Mouse (Mus musculus) midbrain, embryonic 14.5 days (tissue): ENCODE results near the gene Dock2. TPM values are rescaled to one million over a fixed set of nuclear protein-coding genes. Genes with fewer than 3 reads are reported as not detected.
A peak's percentile ranks its signal among the peaks of the same experiment; 100 is the strongest.

ENCODE experiments used
- ATAC-seq: fragments of 200-750 bp; cut with Nextera tagmentation; 2 replicates; pipeline ENCODE4 v1.8.0; 2017; ENCODE audit warnings: moderate number of reproducible peaks, moderate library complexity; ENCODE audit not compliant: low FRiP score, low TSS enrichment
- DNase-seq: peaks from one replicate; pipeline ENCODE4 v3.0.0-alpha.2; 2015
- H3K27ac ChIP-seq: fragments of 300-500 bp; sonication (generic); replicated peaks from 2 replicates; pipeline ENCODE4 v1.5.1; 2014; ENCODE audit warnings: mild to moderate bottlenecking, low read depth, low read length, moderate library complexity
- H3K27me3 ChIP-seq: fragments of 300-500 bp; sonication (generic); 2 replicates; pipeline ENCODE4 v1.6.1; 2014; ENCODE audit warnings: low read length, control low read depth, mixed read lengths; ENCODE audit not compliant: control insufficient read depth, insufficient read depth
- H3K36me3 ChIP-seq: fragments of 300-500 bp; sonication (generic); 2 replicates; pipeline ENCODE4 v1.6.1; 2014; ENCODE audit warnings: low read length, control low read depth; ENCODE audit not compliant: control insufficient read depth, insufficient read depth
- H3K4me1 ChIP-seq: fragments of 300-500 bp; sonication (generic); 2 replicates; pipeline ENCODE4 v1.6.1; 2014; ENCODE audit warnings: mild to moderate bottlenecking, antibody characterized with exemption, low read length, control low read depth; ENCODE audit not compliant: control insufficient read depth, insufficient read depth
- H3K4me2 ChIP-seq: fragments of 300-500 bp; sonication (generic); 2 replicates; pipeline ENCODE4 v1.6.1; 2014; ENCODE audit warnings: mild to moderate bottlenecking, low read length, moderate library complexity
- H3K4me3 ChIP-seq: fragments of 300-500 bp; sonication (generic); replicated peaks from 2 replicates; pipeline ENCODE4 v1.5.1; 2014; ENCODE audit warnings: low read depth, low read length
- H3K9ac ChIP-seq: fragments of 300-500 bp; sonication (generic); replicated peaks from 2 replicates; pipeline ENCODE4 v1.6.1; 2014; ENCODE audit warnings: mild to moderate bottlenecking, low read length, moderate library complexity
- H3K9me3 ChIP-seq: fragments of 300-500 bp; sonication (generic); 2 replicates; pipeline ENCODE4 v1.6.1; 2016; ENCODE audit warnings: low read length, control low read depth, mixed read lengths; ENCODE audit not compliant: control insufficient read depth
- WGBS: fragments of 180-500 bp; shearing (Covaris S2); extraction: QIAGEN DNeasy Blood & Tissue Kit; methylation state at CpG from one replicate; pipeline ENCODE4 v1.1.7; 2014; 5-methylcytosine and 5-hydroxymethylcytosine counted together
- polyA plus RNA-seq: library from polyadenylated mRNA; unstranded; fragments of >200 nt; fragmentation: Nextera tagmentation; extraction: Ambion mirVana; gene quantifications from 2 replicates; pipeline ENCODE4 v1.2.1, GENCODE M21; 2014

Gene Dock2
- polyA plus RNA-seq, 1 experiment from 2014 or later, result 0.51 TPM

DNA sequence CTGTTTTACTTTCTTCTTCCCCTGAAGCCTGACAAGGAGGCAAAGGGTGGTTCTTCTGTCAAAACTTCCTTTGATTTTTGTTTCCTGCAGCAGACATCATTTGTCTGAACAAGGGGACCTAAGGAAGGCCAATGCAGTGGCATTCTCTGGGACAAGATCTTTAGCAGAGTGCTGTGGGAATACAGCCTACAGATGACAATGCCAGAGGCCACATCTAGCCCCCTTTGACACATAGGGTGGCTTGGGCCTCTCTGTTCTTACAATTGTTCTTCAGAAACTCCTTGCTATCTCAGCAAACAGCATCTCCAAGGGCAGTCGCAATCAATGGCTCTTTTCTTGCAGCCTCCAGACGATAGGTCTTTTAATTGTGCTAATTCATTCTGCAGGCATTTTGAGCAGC is 493.0 kb downstream of the Dock2 start:
- WGBS, result 12% methylated on average over 2 of the region's 2 CpGs
- no peak for ATAC-seq

DNA sequence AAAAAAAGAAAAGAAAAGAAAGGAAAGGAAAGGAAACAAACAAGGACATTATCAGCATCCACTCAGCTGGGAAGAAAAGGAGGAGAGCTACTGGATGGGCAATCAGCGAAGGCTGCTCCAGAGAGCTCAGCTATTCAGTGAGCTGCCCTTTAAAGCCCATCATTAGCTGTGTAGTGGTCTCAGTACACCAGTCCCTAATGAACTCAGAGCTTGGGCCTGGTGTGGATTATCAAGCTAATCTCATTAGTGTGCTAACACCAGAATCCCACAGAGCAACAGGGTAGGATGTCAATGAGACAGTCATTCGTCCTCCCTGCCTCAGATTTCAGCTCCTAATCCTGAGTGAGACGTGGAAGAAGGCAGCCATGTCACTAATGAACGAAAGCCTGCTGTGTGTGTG is 493.4 kb downstream of the Dock2 start:
- Histone ChIP-seq H3K27me3 (no peaks in the 10 kb centered on the region), H3K4me3 (no peak overlapping the region), H3K27ac (no peak overlapping the region), H3K36me3 (no peaks in the 10 kb centered on the region), H3K4me1 (peaks cover 8% of the 10 kb centered on the region; the same call in 1 of the 2 replicates), H3K9me3 (no peaks in the 10 kb centered on the region), H3K9ac (no peak overlapping the region), H3K4me2 (no peak overlapping the region)
- WGBS, result 7% methylated on average over 4 of the region's 4 CpGs
- peak; percentile 38 for DNase-seq
- ATAC-seq, result no peak; the same call in 1 of the 2 replicates

More for the DNA sequence above, 493.0 kb downstream of the Dock2 start:
- no peak overlapping the region for H3K27ac ChIP-seq
- peaks cover 8% of the 10 kb centered on the region; the same call in 1 of the 2 replicates for H3K4me1 ChIP-seq
- H3K9me3 ChIP-seq, result no peaks in the 10 kb centered on the region
- H3K4me3 ChIP-seq, result no peak overlapping the region
- peak; percentile 20 for DNase-seq
- no peak overlapping the region for H3K9ac ChIP-seq
- H3K4me2 ChIP-seq, result no peak overlapping the region
- H3K27me3 ChIP-seq, result no peaks in the 10 kb centered on the region
- no peaks in the 10 kb centered on the region for H3K36me3 ChIP-seq

DNA sequence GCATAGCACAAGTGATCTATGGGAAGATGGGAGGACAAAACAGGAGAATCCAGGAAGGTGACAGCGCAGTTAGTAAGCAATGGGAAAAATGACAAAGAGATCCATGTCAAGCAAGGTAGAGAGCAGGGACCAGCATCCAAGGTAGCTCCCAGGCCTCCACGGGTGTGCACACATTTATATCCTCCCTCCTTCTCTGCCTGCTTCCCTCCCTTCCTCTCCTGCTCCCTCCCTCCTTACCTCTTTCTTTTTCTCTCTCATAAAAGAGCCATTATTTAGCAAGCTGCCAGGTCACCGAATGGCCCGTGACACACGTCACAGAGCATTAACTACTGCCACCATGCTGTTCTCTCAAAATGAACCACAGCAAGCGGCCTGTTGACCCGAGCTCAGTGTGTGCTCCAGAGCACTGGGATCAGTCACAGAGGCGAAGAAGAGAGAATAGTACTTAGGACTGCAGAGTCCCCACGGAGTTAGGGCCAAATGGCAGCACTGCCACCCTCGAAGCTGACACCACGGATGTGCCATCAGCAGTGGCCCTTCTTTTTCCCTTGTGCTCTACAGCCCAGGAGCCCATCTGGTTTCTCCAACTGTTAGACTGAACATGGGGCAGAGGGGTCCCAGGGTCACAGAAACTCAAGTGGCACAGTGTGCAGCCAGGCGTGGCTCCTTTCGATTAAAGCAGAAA is 499.4 kb downstream of the Dock2 start:
- DNase-seq (no peak), ATAC-seq (no peak)
- H3K27me3 ChIP-seq, result 0 out of 2 replicates have a peak, but pooled peaks cover 5% of the 10 kb centered on the region
- no peak overlapping the region for H3K4me3 ChIP-seq
- no peaks in the 10 kb centered on the region for H3K9me3 ChIP-seq
- H3K9ac ChIP-seq, result no peak overlapping the region
- no peaks in the 10 kb centered on the region for H3K36me3 ChIP-seq
- WGBS, result 16% methylated on average over 13 of the region's 13 CpGs
- no peak overlapping the region for H3K27ac ChIP-seq
- peaks cover 7% of the 10 kb centered on the region; the same call in 1 of the 2 replicates for H3K4me1 ChIP-seq
- no peak overlapping the region for H3K4me2 ChIP-seq

DNA sequence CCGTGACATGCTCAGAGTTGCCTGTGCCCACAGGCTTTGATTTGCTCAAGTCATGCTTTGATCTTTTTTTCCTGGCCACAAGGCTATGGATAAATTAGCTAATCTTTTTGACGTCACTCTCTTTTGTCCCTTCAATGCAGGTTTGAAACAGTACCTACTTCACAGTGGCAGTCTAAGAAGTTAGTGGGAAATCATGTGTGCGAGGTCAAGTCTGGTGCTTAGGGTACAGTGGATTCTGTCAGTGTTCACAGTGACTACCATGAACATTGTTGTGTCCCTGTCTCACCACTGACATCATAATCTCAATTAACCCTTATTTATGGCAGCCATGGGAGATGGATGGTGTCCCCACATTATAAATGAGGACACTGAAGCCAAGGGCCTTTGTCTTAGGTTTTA is 506.6 kb downstream of the Dock2 start:
- WGBS, result 22% methylated on average over 3 of the region's 3 CpGs
- H3K9ac ChIP-seq, result no peak overlapping the region
- ATAC-seq, result 0 out of 2 replicates have a peak, but pooled peaks have one; percentile 40
- peak overlapping the region; percentile 38 for H3K4me2 ChIP-seq
- no peaks in the 10 kb centered on the region for H3K36me3 ChIP-seq
- H3K4me3 ChIP-seq, result no peak overlapping the region
- no peak overlapping the region for H3K27ac ChIP-seq
- H3K9me3 ChIP-seq, result no peaks in the 10 kb centered on the region
- 0 out of 2 replicates have a peak, but pooled peaks cover 4% of the 10 kb centered on the region for H3K4me1 ChIP-seq
- peaks cover 4% of the 10 kb centered on the region for H3K27me3 ChIP-seq
- no peak for DNase-seq

DNA sequence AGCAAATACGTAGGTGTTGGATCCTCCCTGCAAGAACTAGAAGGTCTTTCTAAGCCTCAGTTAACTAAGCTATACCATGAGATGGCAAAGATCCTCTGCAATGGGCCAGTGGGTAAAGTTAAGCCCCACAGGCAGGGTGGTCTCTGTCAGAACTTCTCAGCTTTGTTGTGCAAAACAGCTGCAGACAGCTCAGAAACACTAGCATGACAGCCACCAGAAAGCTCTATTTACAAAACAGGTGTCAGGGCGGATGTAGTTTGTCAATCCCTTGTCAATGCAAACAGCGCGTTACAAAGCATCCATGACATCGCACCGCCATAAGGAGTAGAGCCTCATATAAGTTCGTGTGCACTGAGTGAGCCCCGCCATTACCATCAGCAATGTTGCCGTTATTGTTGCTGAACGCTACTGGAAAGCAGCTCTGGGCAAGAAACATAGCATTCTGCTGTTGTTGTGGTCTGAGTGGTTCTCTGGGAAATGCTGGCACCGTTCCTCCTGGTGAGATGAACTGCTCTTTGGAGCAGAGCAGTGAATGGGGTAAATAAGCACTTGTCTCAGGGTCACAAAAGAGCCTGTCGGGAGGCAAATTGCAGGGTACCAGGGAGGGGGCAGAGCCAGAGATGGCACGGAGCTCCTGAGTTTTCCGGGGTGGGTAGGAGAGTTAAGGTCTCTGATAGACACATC is 507.2 kb downstream of the Dock2 start:
- Histone ChIP-seq H3K9me3 (no peaks in the 10 kb centered on the region), H3K4me1 (peaks cover 4% of the 10 kb centered on the region; the same call in 1 of the 2 replicates), H3K36me3 (no peaks in the 10 kb centered on the region), H3K9ac (no peak overlapping the region), H3K4me3 (no peak overlapping the region), H3K4me2 (peak overlapping the region; percentile 38), H3K27ac (no peak overlapping the region), H3K27me3 (peaks cover 4% of the 10 kb centered on the region)
- DNase-seq (peak; percentile 58), ATAC-seq (peak; percentile 31; the same call in 1 of the 2 replicates)
- 16% methylated on average over 14 of the region's 14 CpGs for WGBS

DNA sequence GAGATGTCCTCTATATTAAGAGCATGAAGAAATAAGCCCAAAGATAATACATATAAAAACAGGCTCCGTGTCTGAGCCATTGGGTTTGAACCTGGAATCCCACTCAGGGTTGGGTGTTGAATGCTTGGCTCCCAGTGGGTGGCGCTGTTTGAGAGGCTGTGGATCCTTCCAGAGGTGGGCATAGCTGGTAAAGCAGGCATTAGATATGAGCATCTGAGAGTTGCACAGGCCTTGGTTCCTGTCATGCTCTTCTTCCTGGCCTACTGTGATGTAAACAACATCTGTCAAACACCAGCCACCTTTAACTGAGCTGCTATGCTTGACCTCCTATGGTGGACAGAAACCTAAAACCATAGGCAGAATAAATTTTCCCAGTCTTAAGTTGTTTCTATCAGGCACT is 507.8 kb downstream of the Dock2 start:
- peak; percentile 57 for DNase-seq
- H3K4me2 ChIP-seq, result no peak overlapping the region
- peaks cover 4% of the 10 kb centered on the region for H3K27me3 ChIP-seq
- H3K27ac ChIP-seq, result no peak overlapping the region
- H3K4me1 ChIP-seq, result peaks cover 4% of the 10 kb centered on the region; the same call in 1 of the 2 replicates
- H3K4me3 ChIP-seq, result no peak overlapping the region
- ATAC-seq, result no peak
- H3K9ac ChIP-seq, result no peak overlapping the region
- H3K9me3 ChIP-seq, result no peaks in the 10 kb centered on the region
- WGBS, result 36% methylated on average over 2 of the region's 2 CpGs
- H3K36me3 ChIP-seq, result no peaks in the 10 kb centered on the region

DNA sequence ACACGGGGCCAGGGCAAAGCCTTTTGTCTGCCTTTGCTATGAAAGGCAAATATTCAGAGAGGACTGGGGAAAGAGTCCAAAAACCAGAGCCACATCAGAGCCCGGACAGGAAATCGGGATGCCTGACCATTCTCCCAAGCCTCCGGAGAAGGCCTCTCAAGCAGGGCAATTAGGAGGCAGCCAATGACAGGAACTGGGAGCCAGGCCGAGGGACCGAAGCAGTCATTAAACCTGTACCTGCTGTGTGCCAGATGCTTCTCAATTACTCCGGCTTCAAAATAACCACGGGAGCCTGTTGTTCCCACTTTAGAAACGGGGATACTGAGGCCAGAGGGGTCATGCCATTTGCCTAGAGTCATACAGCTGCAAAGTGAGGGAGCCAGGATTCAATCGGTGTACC is 511.7 kb downstream of the Dock2 start:
- no peaks in the 10 kb centered on the region for H3K9me3 ChIP-seq
- DNase-seq, result peak; percentile 25
- no peak overlapping the region for H3K27ac ChIP-seq
- H3K4me2 ChIP-seq, result no peak overlapping the region
- H3K4me3 ChIP-seq, result no peak overlapping the region
- no peaks in the 10 kb centered on the region for H3K36me3 ChIP-seq
- 69% methylated on average over 10 of the region's 10 CpGs for WGBS
- peaks cover 4% of the 10 kb centered on the region; the same call in 1 of the 2 replicates for H3K4me1 ChIP-seq
- ATAC-seq, result no peak
- no peak overlapping the region for H3K9ac ChIP-seq
- H3K27me3 ChIP-seq, result no peaks in the 10 kb centered on the region; the same call in 1 of the 2 replicates

DNA sequence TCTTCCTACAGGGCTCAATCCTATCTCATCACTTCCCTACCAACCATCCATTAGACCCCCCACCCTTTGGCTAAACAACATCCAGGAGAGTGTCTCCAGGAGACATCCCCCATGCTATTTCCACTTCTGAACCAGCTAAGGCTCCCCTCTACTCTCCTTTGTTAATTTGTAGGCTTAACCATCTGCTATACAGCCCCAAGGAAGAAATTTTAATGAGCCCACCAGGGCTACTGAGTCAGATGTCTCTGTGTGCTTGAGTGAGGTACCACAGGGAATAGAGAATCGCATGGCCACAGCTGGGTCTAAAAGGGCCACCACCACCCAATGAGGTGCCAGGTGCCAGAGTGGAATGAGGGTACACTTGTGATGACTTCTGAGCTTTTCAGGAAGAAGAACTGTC is 519.6 kb downstream of the Dock2 start:
- H3K36me3 ChIP-seq, result no peaks in the 10 kb centered on the region
- H3K27ac ChIP-seq, result no peak overlapping the region
- no peak overlapping the region for H3K4me3 ChIP-seq
- no peak overlapping the region for H3K9ac ChIP-seq
- ATAC-seq (no peak), DNase-seq (no peak)
- WGBS, result 59% methylated on average over 1 of the region's 1 CpGs
- H3K27me3 ChIP-seq, result 0 out of 2 replicates have a peak, but pooled peaks cover 3% of the 10 kb centered on the region
- no peaks in the 10 kb centered on the region for H3K4me1 ChIP-seq
- H3K4me2 ChIP-seq, result no peak overlapping the region
- H3K9me3 ChIP-seq, result no peaks in the 10 kb centered on the region
